Mouse (Mus musculus) cerebellum, postnatal 25 days (tissue): ENCODE data around the gene Gga1.

Source experiments
- DNase-seq, 2 experiments: peaks; one replicate each; pipeline ENCODE4 v3.0.0; 2021; ENCODE audit warnings: mixed read lengths in 2 of 2

Gene Gga1

DNA sequence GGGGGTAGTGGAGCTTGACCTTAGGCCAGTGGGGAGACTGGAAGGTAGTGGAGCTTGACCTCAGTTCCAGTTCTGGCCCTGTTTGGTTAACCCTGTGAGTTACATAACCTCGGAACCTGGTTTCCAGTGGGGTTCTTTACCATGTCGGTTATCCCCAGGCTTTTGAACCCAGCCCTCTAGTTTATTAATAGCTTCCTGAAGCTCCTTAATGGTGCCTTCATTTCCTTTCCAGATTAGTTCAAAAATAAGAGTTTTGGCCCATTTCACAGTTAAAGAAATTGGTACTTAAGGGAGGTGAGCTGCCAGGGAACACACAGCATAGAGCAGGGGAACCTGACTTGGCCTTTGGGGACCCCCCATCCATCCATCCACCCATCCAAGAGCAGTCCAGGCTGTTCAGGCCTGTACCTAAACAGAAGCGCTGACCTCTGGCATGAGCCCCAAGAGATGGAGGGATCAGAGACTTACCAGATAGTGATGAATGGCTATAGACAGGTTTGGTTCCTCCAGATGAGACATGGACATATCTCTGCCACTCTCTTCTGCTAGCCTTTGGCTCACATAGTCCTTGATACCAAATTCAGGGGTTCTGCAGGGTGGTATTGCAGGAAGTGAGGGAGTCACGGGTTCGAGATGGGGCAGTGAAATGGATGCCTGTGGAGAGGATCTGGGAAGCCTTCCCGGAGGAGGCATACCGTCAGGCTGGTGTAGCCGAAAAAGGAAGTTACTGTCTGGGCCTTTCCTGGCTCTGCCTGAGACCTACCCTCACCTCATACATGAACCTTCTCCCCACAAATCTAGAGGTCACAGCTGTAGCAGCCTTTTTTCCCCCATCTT is 38.1 kb downstream of the Gga1 start:
- DNase-seq, result peak; percentile 47 to 60

DNA sequence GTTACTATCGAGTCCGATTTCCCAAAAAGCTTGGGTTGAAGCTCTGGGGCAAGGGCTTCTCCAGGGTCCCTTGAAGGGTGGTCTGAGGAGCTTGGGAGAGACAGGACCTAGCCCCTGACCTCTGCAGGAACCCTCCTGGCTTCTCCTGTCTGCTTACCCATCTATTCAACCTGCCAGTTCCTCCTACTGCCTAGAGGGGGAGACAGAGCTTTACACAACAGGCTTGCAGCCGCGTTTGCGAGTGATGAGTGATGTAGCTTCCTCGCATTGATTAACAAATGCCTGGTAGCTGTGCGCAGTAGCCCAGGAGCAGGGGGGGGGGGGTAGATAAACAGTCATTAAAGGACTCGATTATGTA is 38.6 kb downstream of the Gga1 start:
- peak; percentile 77 to 84 for DNase-seq

DNA sequence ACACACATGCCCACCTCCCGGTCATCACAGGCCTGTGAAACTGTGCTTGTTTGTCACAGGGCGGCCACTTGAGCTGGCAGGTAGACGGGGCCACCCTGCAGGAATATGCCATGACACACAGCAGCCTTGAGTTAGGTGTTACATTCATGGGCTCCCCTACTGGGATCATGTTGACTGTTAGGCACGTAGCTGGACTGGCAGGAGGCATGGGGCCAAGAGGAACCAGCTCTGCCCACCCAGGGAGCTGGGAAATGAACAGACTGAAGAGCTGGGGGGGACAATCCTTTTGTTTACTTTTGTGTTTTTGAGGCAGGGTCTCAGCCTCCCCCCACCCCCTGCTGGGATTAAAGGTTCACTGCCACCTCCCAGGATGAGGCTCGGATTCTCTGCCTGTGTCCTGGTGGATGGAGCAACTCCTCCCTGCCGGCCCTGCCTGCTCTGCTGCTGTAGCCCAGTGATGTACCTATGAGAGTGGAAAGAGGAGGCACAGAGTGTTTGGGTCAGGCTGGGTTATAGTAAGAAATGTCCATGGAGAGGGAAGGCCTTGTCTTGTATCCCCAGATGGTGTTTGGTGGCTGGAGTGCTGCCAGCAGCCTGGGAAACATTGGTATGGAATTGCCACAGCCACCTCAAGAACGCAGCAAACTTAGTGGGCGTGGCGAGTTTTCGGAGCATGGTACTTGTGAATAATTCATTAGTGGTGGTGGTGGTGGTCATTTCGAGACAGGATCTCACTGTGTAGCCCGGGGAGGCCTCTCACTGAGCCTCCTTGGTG is 39.2 kb downstream of the Gga1 start:
- DNase-seq, result peak; percentile 72 to 83

DNA sequence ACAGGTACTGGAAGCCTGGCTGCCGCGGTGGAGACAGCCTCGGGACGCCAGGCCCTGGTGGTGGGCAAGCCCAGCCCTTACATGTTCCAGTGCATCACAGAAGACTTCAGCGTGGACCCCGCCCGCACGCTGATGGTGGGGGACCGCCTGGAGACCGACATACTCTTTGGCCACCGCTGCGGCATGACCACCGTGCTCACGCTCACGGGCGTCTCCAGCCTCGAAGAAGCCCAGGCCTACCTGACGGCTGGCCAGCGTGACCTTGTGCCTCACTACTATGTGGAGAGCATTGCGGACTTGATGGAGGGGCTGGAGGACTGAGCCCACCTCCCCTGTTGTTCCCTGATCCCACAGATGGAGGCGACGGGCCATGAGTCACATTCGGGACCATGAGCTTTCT is 41.1 kb downstream of the Gga1 start:
- no peak for DNase-seq

DNA sequence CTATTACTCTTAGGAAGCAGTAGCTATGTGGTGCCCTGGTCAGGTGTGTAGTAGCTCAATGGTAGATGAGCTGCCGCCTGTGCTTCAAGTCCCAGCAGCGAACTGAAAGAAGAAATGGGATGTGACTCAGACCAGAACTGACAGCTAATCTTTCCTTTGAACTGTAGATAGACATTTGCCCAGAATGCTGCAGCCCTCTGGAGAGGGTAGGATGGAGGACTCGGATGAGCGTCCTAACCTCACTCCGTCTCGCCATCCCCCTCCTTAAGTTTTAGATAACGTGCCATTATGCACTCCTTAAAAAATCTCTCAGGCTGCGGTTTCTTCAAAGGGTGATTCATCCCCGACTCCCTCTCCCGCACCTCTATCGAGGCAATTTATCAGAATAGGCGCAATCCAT is 42.9 kb downstream of the Gga1 start:
- no peak for DNase-seq

DNA sequence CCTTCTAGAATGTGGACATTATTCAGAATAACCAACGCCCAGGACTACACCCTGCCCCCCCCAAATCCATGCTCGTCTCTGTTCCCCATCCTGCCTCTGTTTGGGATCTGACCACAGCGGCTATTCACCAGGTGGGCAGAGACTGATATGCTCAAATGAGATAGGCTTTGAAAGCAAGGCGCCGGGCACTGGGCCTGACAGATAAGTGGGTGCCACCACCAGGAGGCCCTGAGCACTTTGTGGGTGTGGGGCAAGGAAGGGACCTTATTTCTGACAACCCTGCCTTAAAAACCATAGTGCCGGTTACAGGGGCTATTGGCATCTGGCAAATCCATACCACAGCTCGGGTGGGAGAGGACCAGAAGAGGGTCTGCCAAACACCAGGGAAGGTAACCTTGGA is 45.7 kb downstream of the Gga1 start:
- DNase-seq, result no peak

DNA sequence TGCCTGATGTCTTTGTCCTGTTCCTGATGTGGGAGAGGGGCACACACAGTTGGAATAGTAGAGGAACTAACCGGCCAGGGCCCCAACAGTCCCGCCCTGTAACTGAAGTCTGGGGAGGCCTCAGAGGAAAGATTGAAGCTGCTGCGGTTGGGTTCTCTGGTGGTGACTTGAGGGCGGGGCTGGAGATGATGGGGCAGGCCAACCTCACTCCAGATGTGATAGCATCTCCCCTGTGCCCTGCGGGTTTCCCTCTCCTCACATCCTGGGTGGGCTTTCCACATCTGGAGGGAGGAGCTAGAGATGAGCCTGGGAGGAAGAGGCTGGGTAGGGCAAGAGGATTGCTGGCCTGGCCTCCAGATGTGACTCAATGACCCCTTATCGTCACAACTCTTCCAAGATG is 46.6 kb downstream of the Gga1 start:
- no peak for DNase-seq

DNA sequence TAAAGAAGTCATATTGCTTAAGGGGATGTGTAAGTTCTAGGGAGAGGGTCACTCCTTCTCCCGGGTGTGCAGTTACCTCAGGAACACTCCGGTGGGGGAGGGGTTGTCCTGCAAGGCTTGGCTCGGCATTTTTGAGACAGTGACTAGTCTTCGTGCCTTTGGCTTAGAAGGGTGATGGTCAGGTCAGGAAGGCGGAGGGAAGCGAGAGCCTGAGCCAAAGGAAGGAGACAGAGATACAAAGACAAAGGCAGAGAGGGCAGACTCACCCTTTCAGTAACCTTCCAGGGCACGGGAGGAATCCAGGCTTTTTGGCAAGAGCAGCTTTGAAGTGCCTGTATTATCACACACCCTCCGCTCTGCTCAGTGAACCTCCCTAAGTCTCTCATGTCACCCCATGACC is 48.1 kb downstream of the Gga1 start:
- DNase-seq, result no peak

DNA sequence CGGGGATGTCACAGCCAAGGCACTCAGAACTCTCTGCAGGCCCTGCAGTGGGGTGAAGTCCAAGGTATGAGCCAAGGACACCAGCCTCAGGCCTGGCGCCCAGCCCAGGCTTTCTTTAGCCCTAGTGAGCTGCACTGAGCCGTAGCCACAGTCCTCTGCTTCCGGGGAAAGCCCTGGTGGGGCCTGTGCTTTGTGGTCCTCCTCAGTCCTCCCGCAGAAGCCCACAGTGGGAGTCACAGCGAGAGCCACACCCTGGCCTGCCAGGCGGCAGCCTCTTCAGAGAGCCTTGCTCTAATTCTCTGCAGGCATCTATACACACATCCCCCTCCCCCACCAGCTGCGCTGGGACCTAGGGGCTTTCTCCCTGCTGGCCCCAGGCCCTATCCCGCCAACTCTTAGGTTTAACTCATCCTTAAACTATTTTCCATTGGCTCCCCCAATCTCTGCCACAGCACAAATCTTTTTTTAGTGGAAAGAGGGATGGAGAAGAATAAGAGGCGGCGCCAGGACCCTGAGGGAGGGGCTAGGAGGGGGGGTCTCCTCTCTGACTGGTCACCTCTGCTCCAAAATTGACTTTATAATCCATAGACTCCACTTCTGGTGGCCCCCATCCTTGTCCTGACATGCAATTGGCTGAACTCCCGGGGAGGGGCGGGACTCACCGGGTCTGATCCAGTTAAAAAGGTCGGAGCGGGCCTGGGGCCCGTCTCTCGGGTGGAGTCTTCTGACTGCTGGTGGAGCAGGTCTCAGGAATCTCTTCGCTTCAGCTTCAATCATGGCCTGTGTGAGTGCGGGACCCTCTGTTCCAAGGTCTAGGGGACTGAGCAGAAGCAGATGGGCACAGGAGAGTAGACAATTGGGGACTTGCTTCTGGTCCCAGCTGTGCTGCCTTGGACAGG is 49.3 kb downstream of the Gga1 start, which contains the start of gene Lgals1:
Gene Lgals1, plus strand, starts transcription at position 705 of the 899 bp plus-strand sequence.
- DNase-seq, result peak; percentile 81 to 88

DNA sequence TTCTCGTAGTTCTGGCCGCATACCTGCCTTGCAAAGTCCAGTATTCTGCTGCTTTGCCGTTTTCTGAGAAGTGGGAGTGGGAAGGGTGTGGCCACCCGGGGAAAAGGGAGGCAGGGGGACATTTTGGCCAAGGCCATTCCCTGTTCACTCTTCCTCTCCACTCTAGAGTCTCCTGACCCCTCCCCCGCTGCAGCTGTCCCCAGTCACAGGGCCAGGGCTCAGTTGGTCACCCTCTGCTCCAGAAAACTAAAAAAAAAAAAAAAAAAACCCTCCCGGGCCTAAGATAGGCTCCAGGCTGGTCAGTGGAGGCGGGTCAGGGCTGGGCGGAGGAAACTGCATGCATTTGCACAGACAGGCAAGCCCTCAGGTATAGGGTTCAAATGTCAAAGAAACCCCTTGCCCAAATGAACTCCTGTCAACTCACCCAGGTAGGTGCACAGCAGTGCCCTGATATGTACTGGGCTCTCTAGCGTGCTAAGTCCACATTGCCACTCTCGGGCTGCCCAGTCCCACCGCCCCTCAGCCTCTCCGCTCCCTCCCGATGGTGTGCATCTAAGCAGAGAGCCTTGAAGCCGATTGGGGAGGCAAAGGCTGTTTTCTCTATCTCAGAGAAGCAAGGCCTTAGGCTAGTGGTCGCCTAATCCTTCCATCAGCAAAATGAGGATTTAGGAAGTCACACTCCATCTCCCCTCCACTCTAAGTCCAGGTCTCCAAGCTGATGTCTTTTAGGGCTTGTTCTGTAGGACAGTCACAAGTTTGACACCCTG is 50.2 kb downstream of the Gga1 start:
- peak; percentile 38 to 56 for DNase-seq

DNA sequence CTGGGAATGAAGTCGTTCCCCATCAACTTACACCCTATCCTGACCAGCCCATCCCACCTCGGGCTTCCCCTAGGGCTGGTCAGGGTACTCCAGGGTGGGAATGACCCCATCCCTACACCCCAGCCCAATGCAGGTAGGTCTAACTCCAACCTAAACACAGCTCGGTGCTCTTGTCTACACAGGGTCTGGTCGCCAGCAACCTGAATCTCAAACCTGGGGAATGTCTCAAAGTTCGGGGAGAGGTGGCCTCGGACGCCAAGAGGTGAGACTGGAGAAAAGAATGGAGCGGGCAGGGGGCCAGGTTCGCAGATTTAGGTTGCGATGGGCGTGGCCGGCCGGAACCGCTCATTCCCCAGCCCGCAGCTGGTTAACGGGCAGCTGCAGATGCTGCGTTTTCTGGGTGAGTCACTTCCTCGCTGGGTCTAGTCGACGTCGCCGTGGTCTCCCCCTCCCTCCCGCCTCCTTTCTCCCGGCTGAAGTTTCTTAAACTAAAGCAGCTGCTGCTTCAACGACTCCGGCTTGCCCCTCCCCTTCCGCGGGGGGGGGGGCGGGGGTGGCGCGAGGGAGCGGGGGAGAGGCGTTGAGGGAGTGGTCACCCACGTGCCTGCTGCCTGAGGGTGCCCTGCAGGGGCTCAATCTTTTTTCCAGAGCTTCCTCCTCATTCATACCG is 50.9 kb downstream of the Gga1 start:
- peak in 1 of 2 experiments; percentile 51 for DNase-seq

DNA sequence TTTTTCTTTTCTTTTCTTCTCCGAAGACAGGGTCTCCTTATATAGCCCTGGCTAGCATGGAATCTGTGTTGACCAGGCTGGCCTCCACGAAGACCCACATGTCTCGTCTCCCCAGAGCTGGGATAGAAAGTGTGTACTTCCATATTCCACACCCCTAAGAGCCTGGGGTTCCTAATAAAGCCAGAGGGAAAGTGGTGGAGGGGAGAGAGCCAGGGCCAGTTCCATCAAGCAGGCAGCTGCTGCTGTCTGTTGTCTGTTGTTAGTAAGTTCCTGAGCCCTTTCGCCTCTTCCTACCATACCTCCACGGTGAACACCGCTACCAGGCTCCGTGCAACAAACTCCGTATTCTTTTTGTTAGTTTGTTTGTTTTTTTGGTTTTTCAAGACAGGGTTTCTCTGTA is 51.5 kb downstream of the Gga1 start:
- no peak for DNase-seq

DNA sequence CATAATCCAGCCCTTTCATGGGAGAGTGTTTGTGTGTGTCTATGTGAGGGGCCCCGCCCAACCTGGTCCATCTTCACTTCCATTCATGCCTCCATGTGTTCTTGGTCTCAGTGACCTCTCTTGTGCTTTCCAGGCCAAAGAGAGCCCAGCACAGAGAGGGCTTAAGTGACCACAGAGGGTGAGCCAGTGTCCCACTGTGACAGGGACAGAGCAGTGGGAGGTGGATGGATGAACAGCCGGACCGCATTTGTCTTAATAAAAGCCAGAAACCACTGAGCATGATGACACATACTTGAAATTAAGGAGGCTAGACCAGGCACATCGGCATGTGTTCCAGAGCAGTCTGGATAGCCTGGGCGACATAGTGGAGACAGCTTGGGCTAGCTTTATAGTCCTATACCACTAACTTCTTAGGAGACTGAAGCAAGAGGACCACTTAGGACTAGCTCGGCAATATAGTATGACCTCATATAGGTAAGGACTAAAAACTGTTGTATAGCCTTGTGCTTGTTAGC is 53.3 kb downstream of the Gga1 start:
- DNase-seq, result no peak

DNA sequence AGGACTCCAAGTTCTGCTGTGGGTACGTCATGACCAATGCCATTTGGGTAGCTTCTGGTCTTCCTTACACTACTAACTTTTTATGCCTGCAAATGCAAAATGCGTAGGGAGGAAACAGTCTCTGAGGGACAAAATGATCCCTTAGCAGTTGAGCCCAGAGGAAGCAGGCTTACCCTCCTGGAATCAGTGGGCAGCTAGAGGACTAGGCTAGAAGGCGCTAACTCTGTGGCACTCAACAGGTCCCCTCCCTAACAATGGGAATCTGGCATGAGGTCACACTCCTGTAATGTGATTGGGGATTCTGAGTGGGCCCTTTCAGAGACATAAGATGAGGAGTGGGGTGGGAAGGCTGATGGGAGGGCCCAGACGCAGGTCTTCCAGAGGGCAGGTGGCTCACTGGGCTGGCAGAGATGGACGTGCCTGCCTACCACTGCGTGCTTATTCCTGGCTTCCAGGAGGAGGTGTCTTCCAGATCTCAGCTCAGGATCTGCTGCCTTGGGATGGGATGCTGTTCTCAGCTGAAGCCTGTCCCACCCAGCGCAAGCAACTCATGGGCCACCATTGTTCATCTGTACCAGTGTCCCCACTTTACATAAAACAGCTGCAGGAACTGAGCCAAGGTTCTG is 53.9 kb downstream of the Gga1 start:
- no peak for DNase-seq

DNA sequence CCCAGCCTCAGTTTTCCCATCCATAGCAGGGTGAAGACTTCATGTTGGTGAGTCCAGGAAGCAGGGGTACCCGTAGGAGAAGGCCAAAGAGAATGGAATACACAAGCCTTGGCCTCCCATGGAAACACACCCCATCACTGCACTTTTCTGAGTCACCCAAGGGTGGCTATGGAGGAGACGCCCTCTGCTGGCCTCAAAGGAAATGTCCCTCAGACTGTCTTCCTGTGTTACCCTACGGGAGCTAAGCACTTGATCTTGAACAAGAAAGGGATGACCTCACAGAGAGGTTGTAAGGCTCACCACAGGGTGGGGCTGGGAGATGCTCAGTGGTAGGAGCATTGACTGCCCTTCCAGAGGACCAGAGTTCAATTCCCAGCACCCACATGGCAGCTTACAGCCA is 54.6 kb downstream of the Gga1 start:
- DNase-seq, result peak; percentile 42 to 58

DNA sequence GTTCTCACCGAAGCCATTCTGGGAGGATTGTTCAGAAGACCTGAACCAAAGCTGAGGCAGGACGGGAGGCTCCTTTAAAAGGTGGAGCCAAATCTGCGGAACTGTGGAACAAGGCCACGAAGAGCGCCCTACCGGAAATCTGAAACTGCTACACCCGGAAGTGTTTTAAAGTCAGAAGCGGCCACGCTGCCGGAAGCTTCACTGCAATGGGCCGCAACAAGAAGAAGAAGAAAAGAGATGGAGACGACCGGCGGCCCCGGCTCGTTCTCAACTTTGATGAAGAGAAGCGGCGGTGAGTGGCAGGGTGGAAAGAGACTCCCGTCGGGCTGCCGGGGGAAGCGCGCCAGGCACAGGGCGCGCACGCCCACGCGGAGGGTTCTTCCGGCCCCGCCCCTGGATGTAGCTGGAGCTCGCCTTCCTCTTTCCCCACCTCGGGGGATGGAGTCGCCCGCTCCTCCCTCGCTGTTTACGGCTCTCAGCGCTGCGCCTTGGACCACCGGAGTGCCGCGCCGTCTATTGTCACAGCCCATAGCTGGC is 57.9 kb downstream of the Gga1 start, which contains the start of gene Nol12:
Gene Nol12, plus strand, starts transcription at position 150 of the 537 bp plus-strand sequence.
- peak; percentile 88 for DNase-seq

DNA sequence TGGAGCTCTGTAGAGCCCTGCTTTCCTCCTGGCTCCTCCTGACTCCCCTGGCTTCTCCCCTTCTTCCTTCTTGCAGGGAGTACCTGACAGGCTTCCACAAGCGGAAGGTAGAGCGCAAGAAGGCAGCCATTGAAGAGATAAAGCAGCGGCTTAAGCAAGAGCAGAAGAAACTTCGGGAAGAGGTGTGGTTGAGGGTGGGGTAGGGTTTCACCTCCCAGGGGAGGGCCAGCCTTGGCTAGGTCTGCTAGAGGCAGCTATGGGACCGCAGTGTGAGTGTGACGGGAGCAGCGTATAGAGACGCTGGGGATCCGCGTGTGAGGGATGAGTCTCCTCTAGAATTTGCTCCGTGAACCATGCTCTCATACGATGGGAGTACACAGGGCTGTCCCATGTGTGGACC is 59.4 kb downstream of the Gga1 start:
- DNase-seq, result no peak

DNA sequence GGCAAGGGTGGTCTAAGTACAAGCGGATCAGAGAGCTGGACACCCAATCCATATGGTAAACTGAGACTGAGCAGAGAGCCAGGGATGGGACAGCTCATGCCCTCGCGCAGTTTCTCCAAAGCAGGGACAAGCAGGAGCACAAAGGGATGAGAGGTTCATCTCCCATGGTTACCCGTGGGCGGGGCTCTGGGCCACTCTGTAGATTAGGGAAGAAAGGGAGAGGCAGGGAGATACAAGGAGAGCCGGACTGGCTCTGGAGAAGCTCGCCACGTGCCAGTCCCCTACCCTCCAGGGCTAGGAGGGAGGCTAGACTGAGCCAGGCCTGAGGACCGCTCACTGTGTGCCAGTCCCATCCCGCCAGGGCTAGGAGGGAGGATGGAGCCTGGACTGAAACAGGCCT is 60.3 kb downstream of the Gga1 start:
- no peak for DNase-seq

DNA sequence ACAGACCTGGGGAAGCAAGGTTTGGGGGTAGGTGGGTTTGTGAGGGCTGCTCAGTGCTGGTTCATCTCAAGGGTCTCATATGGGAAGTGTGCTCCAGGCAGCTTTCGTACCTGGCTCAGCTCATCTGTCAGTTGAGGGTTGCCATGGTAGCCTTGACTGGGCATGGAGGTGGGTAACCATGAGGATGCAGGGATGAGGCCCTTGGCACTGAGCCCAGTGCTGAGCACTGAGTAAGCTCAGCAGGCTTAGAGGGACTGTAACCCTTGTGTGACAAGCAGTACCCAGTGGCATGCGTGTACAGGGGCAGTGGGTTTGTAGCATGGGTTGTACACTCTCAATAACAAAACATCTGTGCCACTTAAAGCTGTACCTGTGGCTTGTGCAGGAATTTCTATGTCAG is 61.0 kb downstream of the Gga1 start:
- no peak for DNase-seq

DNA sequence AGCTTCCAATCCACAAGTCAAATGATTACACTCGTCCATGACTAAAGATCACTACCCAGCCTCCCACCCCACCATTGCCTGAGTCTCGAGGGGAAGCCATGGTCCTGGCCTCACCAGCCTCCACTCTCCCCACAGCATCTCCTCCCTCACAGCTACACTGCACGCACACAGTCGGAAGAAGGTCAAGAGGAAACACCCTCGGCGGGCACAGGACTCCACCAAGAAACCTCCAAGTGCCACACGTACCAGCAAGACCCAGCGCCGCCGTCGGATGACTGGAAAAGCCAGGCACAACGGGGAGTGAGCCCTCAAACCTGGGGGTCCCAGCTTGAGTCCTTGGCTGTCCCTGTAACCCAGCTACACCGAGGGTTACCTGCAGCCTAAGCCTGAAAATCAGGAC is 63.3 kb downstream of the Gga1 start:
- no peak for DNase-seq

DNA sequence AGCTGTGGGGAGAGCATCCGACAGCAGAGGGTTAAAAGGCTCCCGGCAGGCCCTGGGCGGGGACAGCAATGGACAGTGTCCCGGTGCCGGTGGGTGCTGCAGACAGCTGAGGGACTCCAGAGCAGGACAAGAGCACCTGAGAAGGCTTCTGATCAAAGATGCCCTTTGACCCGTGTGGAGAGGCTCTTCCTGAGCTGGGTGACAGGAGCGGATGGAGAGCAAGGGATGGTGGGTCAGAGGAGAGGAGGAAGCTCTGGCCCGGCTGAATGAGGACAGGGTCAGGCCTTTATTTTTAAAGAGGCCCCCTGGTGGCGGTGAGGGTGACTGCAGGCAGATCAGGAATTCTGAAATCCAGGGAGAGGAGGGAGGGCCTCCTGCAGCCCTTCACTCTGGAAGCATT is 65.7 kb downstream of the Gga1 start:
- DNase-seq, result peak; percentile 91 to 92
